Mouse (Mus musculus) A20 (cell line): ENCODE data around the gene Brap.
"Not testable (repeated sequence)": the region's sequence is repeated elsewhere in the genome, so short reads cannot be mapped to it uniquely, and the experiment has no call there.

Experiments
- DNase-seq: peaks from one replicate; pipeline ENCODE4 v3.0.0-alpha.2; 2011; ENCODE audit warnings: low read depth, low spot score

The Brap gene

GRCm38 (mm10) chr5:121660059-121660896 lies at the start of gene Brap, which contains the start of gene Acad10:
Gene Brap (plus strand): TSS chr5:121660563.
Gene Acad10 (minus strand): TSS chr5:121660514.
- DNase-seq, result peak; percentile 94

GRCm38 (mm10) chr5:121612036-121612435 lies 48.3 kb upstream of the Brap start:
- DNase-seq, result no peak

- not testable (repeated sequence) for DNase-seq
Observed at GRCm38 (mm10) chr5:121614921-121615320, 45.4 kb upstream of the Brap start.

GRCm38 (mm10) chr5:121618592-121619513 lies 41.5 kb upstream of the Brap start, which contains the start of gene Acad12:
Gene Acad12 (minus strand): TSS chr5:121618938.
- peak; percentile 90 for DNase-seq

- DNase-seq, result no peak
Observed at GRCm38 (mm10) chr5:121621102-121621501, 39.3 kb upstream of the Brap start.

- no peak for DNase-seq
Observed at GRCm38 (mm10) chr5:121623241-121623640, 37.1 kb upstream of the Brap start.

- DNase-seq, result peak; percentile 69
Observed at GRCm38 (mm10) chr5:121627871-121628270, 32.5 kb upstream of the Brap start.

GRCm38 (mm10) chr5:121631106-121631647 lies 29.2 kb upstream of the Brap start:
- DNase-seq, result peak; percentile 55

- DNase-seq, result no peak
Observed at GRCm38 (mm10) chr5:121632804-121633203, 27.6 kb upstream of the Brap start.

- DNase-seq, result no peak
Observed at GRCm38 (mm10) chr5:121634668-121635067, 25.7 kb upstream of the Brap start.

- no peak for DNase-seq
Observed at GRCm38 (mm10) chr5:121637296-121637695, 23.1 kb upstream of the Brap start.

- DNase-seq, result no peak
Observed at GRCm38 (mm10) chr5:121639601-121640000, 20.8 kb upstream of the Brap start.

GRCm38 (mm10) chr5:121649134-121649533 lies 11.2 kb upstream of the Brap start:
- no peak for DNase-seq

- DNase-seq, result no peak
Observed at GRCm38 (mm10) chr5:121654526-121654925, 5.8 kb upstream of the Brap start.

- DNase-seq, result not testable (repeated sequence)
Observed at GRCm38 (mm10) chr5:121656866-121657265, 3.5 kb upstream of the Brap start.

- not testable (repeated sequence) for DNase-seq
Observed at GRCm38 (mm10) chr5:121657656-121658055, 2.7 kb upstream of the Brap start.

GRCm38 (mm10) chr5:121660897-121661254 lies 513 bp downstream of the Brap start:
- DNase-seq, result no peak

GRCm38 (mm10) chr5:121661494-121661893 lies 1.1 kb downstream of the Brap start:
- DNase-seq, result no peak

- no peak for DNase-seq
Observed at GRCm38 (mm10) chr5:121663456-121663855, 3.1 kb downstream of the Brap start.

- DNase-seq, result no peak
Observed at GRCm38 (mm10) chr5:121664078-121664477, 3.7 kb downstream of the Brap start.

GRCm38 (mm10) chr5:121664971-121665370 lies 4.6 kb downstream of the Brap start:
- no peak for DNase-seq

GRCm38 (mm10) chr5:121667067-121667466 lies 6.7 kb downstream of the Brap start:
- DNase-seq, result no peak
